Mouse (Mus musculus): Measurements from ENCODE around the gene Srrd.

DNA sequence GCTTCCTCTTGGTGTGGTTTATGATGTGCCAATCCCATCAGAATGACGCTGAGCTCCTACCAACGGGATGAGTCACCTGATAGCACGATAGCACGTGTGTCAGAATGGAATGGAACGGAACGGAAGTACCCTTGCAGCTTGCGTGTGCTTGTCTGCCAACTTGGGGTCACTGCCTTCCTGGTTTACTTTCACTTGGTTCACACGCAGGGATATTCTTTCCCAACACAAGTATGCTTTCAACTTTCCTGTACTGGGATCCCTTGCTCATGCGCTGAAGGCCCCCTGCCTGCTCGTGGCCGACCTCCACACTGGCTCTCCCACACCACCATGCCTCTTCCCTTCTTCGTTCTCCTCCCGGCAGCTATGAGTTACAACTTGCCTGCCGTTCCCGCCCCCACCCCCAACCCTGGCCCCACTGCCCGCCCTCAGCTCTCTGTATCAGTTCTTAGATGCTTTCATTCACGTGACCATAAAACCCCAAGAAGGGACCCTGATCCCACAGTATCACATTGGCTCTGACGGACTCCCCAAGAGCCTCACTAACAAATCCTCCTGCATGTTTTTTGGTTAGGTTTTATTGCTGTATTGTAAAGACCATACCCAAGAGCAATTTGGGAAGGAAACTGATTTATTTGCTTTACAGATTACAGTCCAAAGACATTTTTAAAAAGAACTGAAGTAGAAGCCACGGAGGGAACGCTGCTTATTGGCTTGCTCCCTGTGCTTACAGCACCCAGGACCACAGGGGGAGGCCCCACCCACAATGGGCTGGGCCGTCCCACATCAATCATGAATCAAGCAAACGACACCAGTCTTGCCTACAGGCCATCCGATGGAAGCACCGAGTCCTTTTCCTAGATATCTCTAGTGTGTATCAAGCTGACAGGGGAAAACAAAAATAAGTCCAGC, 17.9 kb downstream of the Srrd start:
- TF ChIP-seq CTCF (IDR thresholded peaks at IDR 0.05; ENCODE audit: insufficient read depth, low read depth, low read length) (no peak), POLR2A (IDR thresholded peaks at IDR 0.05; ENCODE audit: insufficient read depth, low read depth, low read length) (no peak)

Measured in olfactory bulb, adult 2 months (tissue).